Mouse (Mus musculus) forebrain, postnatal 0 days (tissue): ENCODE measurements at regions not wholly inside any gene's neighbourhood (a gene's known extent, or its start where the extent isn't known, plus 50 kb on each side); places are given as distances from the start of the nearest gene placed in this dataset.

Source experiments
- ATAC-seq: fragments of 200-750 bp; cut with Nextera tagmentation; 2 replicates; pipeline ENCODE4 v1.8.0; 2017; ENCODE audit warnings: mild to moderate bottlenecking, moderate library complexity
- DNase-seq: peaks from one replicate; pipeline ENCODE4 v3.0.0-alpha.2; 2015
- H3K27ac ChIP-seq: fragments of 300-500 bp; sonication (generic); 2 replicates; pipeline ENCODE4 v1.5.1; 2014; ENCODE audit warnings: low read depth, mild to moderate bottlenecking, antibody characterized with exemption, low read length, moderate library complexity, mixed read lengths
- H3K27me3 ChIP-seq: fragments of 300-500 bp; sonication (generic); 2 replicates; pipeline ENCODE4 v1.6.1; 2014; ENCODE audit warnings: mild to moderate bottlenecking, low read length, mixed read lengths; ENCODE audit not compliant: insufficient read depth
- H3K36me3 ChIP-seq: fragments of 300-500 bp; sonication (generic); 2 replicates; pipeline ENCODE4 v1.6.1; 2014; ENCODE audit warnings: mild to moderate bottlenecking, moderate library complexity; ENCODE audit not compliant: insufficient read depth
- H3K4me1 ChIP-seq: fragments of 300-500 bp; sonication (generic); 2 replicates; pipeline ENCODE4 v1.6.1; 2014; ENCODE audit warnings: antibody characterized with exemption; ENCODE audit not compliant: insufficient read depth
- H3K4me2 ChIP-seq: fragments of 300-500 bp; sonication (generic); 2 replicates; pipeline ENCODE4 v1.6.1; 2014; ENCODE audit warnings: low read depth, mild to moderate bottlenecking, moderate library complexity
- H3K4me3 ChIP-seq: fragments of 300-500 bp; sonication (generic); 2 replicates; pipeline ENCODE4 v1.5.1; 2014; ENCODE audit warnings: low read depth, low read length, mixed read lengths
- H3K9ac ChIP-seq: fragments of 300-500 bp; sonication (generic); 2 replicates; pipeline ENCODE4 v1.6.1; 2014; ENCODE audit warnings: mild to moderate bottlenecking
- H3K9me3 ChIP-seq: fragments of 300-500 bp; sonication (generic); 2 replicates; pipeline ENCODE4 v1.6.1; 2016; ENCODE audit warnings: low read length
- CTCF ChIP-seq: sonication (generic); IDR thresholded peaks from 2 replicates; pipeline ENCODE4 v1.5.1; 2016; ENCODE audit warnings: antibody characterized with exemption, control low read depth, low read depth
- WGBS: fragments of 180-500 bp; shearing (Covaris S2); extraction: QIAGEN DNeasy Blood & Tissue Kit; methylation state at CpG from one replicate; pipeline ENCODE4 v1.1.7; 2014; 5-methylcytosine and 5-hydroxymethylcytosine counted together

DNA sequence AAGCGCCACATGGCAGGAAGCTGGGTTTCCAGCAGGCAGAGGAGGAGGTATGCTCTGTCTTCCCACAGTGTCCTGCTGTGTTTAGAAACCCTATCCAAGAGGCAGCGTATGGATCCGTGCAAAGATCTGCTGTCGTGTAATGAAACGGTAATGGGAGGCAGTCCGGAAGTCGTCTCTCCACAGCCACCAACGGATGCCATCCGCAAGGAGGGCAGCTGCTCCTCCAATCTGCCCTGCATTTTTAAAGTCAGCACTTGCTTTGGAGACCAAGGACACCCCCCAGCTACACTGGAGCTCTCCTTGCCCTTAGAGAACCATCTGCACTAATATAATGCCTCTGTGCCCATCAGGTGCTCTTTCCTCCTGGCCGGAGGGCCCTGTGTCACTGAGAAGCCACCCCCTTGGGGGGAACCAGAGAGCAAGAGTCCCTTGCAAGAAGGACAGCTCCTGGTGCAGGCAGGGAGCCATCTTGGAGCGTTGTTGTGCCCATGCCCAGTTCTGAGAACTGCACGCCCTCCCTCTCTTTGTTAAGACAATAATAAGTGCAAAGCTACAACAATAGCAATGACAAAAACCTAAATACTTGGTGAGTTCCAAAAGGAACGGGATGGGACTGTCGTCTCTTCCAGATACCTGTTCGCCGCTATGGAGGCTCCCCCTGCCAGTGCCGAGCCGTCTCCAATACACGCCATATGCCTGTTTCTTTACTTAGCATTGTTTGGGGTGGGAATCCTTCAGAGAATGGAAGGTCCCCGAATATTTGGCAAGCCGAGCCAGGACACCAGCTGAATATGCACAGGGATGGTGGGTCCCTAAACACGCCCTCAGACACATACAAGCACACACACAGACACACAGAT, 384.4 kb downstream of the Zfp536 start:
- TF ChIP-seq CTCF, result no peak
- Histone ChIP-seq H3K36me3 (no peaks in the 10 kb centered on the region), H3K9ac (no peak overlapping the region), H3K9me3 (no peaks in the 10 kb centered on the region), H3K4me1 (peaks cover 7% of the 10 kb centered on the region), H3K4me2 (peak overlapping the region; percentile 16), H3K27ac (no peak overlapping the region), H3K27me3 (no peaks in the 10 kb centered on the region), H3K4me3 (no peak overlapping the region)
- 59% methylated on average over 22 of the region's 22 CpGs for WGBS
- ATAC-seq (peak; percentile 76), DNase-seq (peak; percentile 68)

DNA sequence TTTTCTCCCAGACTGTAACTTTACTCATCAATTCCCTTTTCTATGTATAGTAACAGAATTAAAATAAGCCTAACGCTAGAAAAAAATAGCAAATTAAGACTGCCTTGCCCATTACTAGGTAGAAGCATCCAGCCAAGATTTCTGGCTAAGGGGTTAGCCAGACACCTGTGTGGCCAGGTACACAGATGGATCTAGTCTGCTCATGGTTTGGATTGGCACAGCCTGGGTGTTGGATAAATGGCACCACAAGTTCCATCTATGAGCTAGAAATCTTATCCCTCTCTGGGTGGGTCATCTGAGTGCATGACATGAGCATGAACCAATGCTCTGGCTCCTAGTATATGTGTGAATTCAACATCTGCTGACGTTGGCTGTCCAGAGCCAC, 383.7 kb downstream of the Zfp536 start:
- DNase-seq (no peak), ATAC-seq (no peak)
- no peaks in the 10 kb centered on the region for H3K27me3 ChIP-seq
- H3K4me2 ChIP-seq, result no peak overlapping the region; the same call in 1 of the 2 replicates
- no peaks in the 10 kb centered on the region for H3K9me3 ChIP-seq
- no peak for TF ChIP-seq CTCF
- no peaks in the 10 kb centered on the region for H3K36me3 ChIP-seq
- no peak overlapping the region for H3K27ac ChIP-seq
- 71% methylated on average over 2 of the region's 2 CpGs for WGBS
- peaks cover 7% of the 10 kb centered on the region for H3K4me1 ChIP-seq
- no peak overlapping the region for H3K9ac ChIP-seq
- H3K4me3 ChIP-seq, result no peak overlapping the region

DNA sequence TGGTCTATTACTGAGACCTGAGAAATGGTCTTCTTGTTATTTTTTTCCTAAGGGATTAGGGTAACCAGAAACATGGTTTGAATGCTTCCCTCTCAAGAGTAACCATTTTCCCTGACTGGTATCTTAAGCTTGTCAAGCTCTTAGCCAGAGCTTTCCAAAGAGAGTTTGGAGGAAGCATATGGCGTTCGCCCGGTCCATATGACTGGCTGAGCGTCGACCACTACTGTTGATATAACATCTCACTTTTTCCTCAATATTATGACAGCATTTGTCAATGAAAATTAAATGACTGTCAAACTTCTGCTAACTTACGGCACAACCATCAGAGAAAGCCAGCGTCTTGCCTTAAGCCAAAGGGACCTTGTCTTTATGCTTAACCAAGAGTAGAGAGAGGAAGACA, 383.2 kb downstream of the Zfp536 start:
- H3K27ac ChIP-seq, result no peak overlapping the region
- TF ChIP-seq CTCF, result no peak
- peak; percentile 68 for DNase-seq
- H3K36me3 ChIP-seq, result no peaks in the 10 kb centered on the region
- no peaks in the 10 kb centered on the region for H3K9me3 ChIP-seq
- H3K4me1 ChIP-seq, result peaks cover 7% of the 10 kb centered on the region
- no peak overlapping the region for H3K9ac ChIP-seq
- WGBS, result 64% methylated on average over 7 of the region's 7 CpGs
- H3K4me3 ChIP-seq, result no peak overlapping the region
- ATAC-seq, result peak; percentile 50
- H3K27me3 ChIP-seq, result no peaks in the 10 kb centered on the region
- H3K4me2 ChIP-seq, result no peak overlapping the region

DNA sequence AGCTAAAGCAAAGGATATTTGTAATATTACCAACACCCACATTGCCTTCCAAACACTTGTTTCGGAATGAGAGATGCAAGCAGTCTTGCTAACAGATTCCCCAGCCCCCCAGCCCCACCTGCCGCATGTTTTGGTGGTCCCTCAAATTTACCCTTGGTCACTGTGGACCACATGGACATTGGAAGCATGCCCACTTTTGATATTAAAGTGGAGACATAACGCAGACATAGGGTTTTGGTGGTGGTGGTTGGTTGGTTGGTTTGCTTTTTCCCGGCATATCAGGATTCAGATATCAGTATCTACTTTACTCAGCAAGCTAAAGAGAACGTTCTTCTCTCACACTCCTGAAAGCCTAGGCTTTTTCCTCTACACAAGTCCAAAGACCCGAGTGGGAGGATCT, 381.3 kb downstream of the Zfp536 start:
- TF ChIP-seq CTCF, result no peak
- DNase-seq (no peak), ATAC-seq (no peak)
- Histone ChIP-seq H3K4me1 (peaks cover 7% of the 10 kb centered on the region), H3K9ac (no peak overlapping the region), H3K4me3 (no peak overlapping the region), H3K36me3 (no peaks in the 10 kb centered on the region), H3K27me3 (no peaks in the 10 kb centered on the region), H3K4me2 (no peak overlapping the region), H3K9me3 (no peaks in the 10 kb centered on the region), H3K27ac (no peak overlapping the region)
- 78% methylated on average over 6 of the region's 6 CpGs for WGBS

DNA sequence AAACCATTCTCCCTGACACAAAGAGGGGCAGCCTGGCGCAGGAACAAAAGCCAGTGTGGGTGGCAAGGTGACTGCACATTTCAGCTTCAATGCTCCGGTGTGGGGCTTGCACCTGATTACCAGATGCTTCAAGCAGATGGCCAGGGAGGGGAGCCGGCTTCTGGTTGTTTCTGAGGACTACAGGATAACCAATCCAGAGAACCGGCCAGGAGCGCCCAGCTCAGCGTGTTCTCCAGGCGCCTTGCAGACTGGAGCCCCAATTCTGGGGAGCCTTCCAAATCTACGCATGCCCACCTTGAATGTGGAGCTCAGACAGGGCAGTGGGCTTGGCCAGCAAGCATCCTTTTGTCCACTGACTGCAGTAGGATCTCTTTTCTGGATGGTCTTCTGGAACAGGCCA, 380.8 kb downstream of the Zfp536 start:
- no peaks in the 10 kb centered on the region for H3K27me3 ChIP-seq
- no peaks in the 10 kb centered on the region for H3K9me3 ChIP-seq
- 54% methylated on average over 8 of the region's 8 CpGs for WGBS
- no peaks in the 10 kb centered on the region for H3K36me3 ChIP-seq
- H3K9ac ChIP-seq, result no peak overlapping the region
- DNase-seq, result no peak
- no peak overlapping the region for H3K27ac ChIP-seq
- no peak overlapping the region for H3K4me2 ChIP-seq
- no peak for ATAC-seq
- H3K4me1 ChIP-seq, result peaks cover 7% of the 10 kb centered on the region
- no peak for TF ChIP-seq CTCF
- H3K4me3 ChIP-seq, result no peak overlapping the region

DNA sequence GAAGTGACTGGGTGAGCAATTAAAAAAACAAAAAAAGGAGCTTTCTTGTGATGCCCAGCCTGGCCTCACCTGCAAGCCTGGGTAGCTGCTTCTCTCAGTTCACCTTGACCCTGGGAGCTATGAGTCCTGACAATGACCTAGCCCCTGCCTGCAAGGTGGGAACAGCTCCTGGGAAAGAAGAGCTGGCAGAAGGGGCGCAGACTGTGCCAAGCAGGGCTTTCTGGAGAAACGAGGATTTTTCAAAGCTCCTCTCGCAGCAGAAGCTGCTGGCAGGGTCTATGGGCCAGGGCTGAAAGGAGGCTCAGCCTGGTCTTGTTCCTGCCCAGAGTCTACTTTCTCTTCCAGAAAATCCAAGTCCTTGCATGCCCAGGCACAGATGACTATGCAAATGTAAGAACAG, 380.4 kb downstream of the Zfp536 start:
- no peak overlapping the region for H3K4me2 ChIP-seq
- H3K27me3 ChIP-seq, result no peaks in the 10 kb centered on the region
- no peak overlapping the region for H3K4me3 ChIP-seq
- no peaks in the 10 kb centered on the region for H3K36me3 ChIP-seq
- TF ChIP-seq CTCF, result no peak
- no peaks in the 10 kb centered on the region for H3K9me3 ChIP-seq
- no peak overlapping the region for H3K27ac ChIP-seq
- no peak for ATAC-seq
- DNase-seq, result no peak
- 53% methylated on average over 3 of the region's 3 CpGs for WGBS
- H3K9ac ChIP-seq, result no peak overlapping the region
- H3K4me1 ChIP-seq, result peaks cover 7% of the 10 kb centered on the region

DNA sequence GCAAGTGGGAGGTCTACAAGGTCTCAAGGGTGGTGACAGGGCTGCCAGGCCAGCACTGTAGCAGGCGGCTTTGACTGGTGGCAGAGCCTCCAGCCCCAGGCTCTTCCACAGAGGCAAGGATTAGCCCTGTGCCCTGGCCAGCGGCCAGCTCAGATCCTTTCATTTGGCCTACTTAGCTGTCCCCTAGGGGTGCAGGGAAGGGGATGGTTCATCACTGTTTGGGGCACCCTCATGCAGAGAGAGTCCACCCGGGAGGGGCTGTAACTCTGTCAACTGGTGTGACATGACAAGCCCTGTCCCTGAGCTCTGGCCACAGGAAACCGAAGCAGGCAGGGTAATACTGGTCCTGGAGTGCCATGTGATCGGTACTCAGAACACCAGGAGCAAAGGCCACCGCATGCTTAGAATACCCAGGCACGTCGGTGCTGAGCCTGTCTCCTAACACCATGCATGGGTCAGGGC, 378.4 kb downstream of the Zfp536 start:
- TF ChIP-seq CTCF, result no peak
- Histone ChIP-seq H3K36me3 (no peaks in the 10 kb centered on the region), H3K4me3 (no peak overlapping the region), H3K9me3 (no peaks in the 10 kb centered on the region), H3K4me2 (no peak overlapping the region), H3K27me3 (no peaks in the 10 kb centered on the region), H3K27ac (no peak overlapping the region), H3K4me1 (peaks cover 7% of the 10 kb centered on the region; the same call in 1 of the 2 replicates), H3K9ac (no peak overlapping the region)
- 59% methylated on average over 8 of the region's 8 CpGs for WGBS
- DNase-seq (no peak), ATAC-seq (no peak)
